In genomic region chr7:29517178-29517577, GRCm38 (mm10) we compare ENCODE assay signal across 8 mouse cellular contexts. TPM values are rescaled to one million over a fixed set of nuclear protein-coding genes. Genes with fewer than 3 reads are reported as not detected.
DNase-seq lines count a peak whose midpoint lies in the region; ATAC-seq and TF ChIP-seq lines count a peak whose summit lies in the region.

No protein-coding gene starts in this region.

- intact Hi-C loops in gastrocnemius, postnatal 36 days (cut with DNase I) = loop anchor here (5.0 to 10.0 kb wide), 2 partner anchors 60 to 678 kb away; partner anchors contain the start of gene Capns1

- H3K79me3 ChIP-seq in C2C12 (ENCODE audit: low read depth) = peaks cover 56% of the 10 kb centered on the region

- H3K27me3 ChIP-seq in heart, embryonic 10.5 days (ENCODE audit: insufficient read depth, poor library complexity, severe bottlenecking) = peaks cover 68% of the 10 kb centered on the region
- H3K27me3 ChIP-seq in C2C12 (ENCODE audit: control insufficient read depth, insufficient read depth, insufficient read length) = no peaks in the 10 kb centered on the region
- H3K27me3 ChIP-seq in forebrain, embryonic 15.5 days = no peaks in the 10 kb centered on the region
- H3K27me3 ChIP-seq in liver, embryonic 12.5 days (replicated peaks) = no peaks in the 10 kb centered on the region

- WGBS in heart, embryonic 10.5 days = 73% methylated on average over 5 of the region's 5 CpGs
- WGBS in forebrain, embryonic 15.5 days = 61% methylated on average over 5 of the region's 5 CpGs
- WGBS in liver, embryonic 12.5 days (ENCODE audit: insufficient replicate concordance) = 44% methylated on average over 5 of the region's 5 CpGs

- peak overlapping the region; percentile 84; the same call in 1 of the 2 replicates for H3K9ac ChIP-seq in forebrain, embryonic 15.5 days (replicated peaks)
- H3K9ac ChIP-seq in liver, embryonic 12.5 days = peak overlapping the region; percentile 86; the same call in 1 of the 2 replicates

- H3K9me3 ChIP-seq in heart, embryonic 10.5 days = no peaks in the 10 kb centered on the region
- no peaks in the 10 kb centered on the region for H3K9me3 ChIP-seq in forebrain, embryonic 15.5 days
- no peaks in the 10 kb centered on the region for H3K9me3 ChIP-seq in liver, embryonic 12.5 days (replicated peaks)

- no peak for ATAC-seq in forebrain, embryonic 15.5 days (replicated peaks)
- ATAC-seq in liver, embryonic 12.5 days = no peak

- TF ChIP-seq CTCF in C2C12 (IDR thresholded peaks at IDR 0.05; ENCODE audit: control insufficient read depth, insufficient read depth, insufficient read length) = no peak

- H3K4me3 ChIP-seq in heart, embryonic 10.5 days = peak overlapping the region; percentile 85; the same call in 1 of the 2 replicates
- H3K4me3 ChIP-seq in C2C12 (ENCODE audit: insufficient read depth, poor library complexity, severe bottlenecking) = peak overlapping the region; percentile 75
- H3K4me3 ChIP-seq in forebrain, embryonic 15.5 days = peak overlapping the region; percentile 88
- H3K4me3 ChIP-seq in liver, embryonic 12.5 days = peak overlapping the region; percentile 87

- H3K79me2 ChIP-seq in C2C12 (ENCODE audit: control insufficient read depth, insufficient read depth) = peaks cover 61% of the 10 kb centered on the region

- peak overlapping the region; percentile 53 for H3ac ChIP-seq in C2C12 (ENCODE audit: control insufficient read depth, insufficient read length, low read depth)

- H3K4me2 ChIP-seq in forebrain, embryonic 15.5 days (replicated peaks) = peak overlapping the region; percentile 51
- H3K4me2 ChIP-seq in liver, embryonic 12.5 days = peak overlapping the region; percentile 98

- no peaks in the 10 kb centered on the region for H3K36me3 ChIP-seq in heart, embryonic 10.5 days
- no peaks in the 10 kb centered on the region for H3K36me3 ChIP-seq in C2C12 (ENCODE audit: control insufficient read depth, insufficient read depth)
- H3K36me3 ChIP-seq in forebrain, embryonic 15.5 days = no peaks in the 10 kb centered on the region
- H3K36me3 ChIP-seq in liver, embryonic 12.5 days = no peaks in the 10 kb centered on the region

- H3K4me1 ChIP-seq in heart, embryonic 10.5 days = peaks cover 14% of the 10 kb centered on the region
- H3K4me1 ChIP-seq in forebrain, embryonic 15.5 days = peaks cover 21% of the 10 kb centered on the region
- H3K4me1 ChIP-seq in liver, embryonic 12.5 days = peaks cover 51% of the 10 kb centered on the region

- no peak overlapping the region for H3K27ac ChIP-seq in heart, embryonic 10.5 days
- H3K27ac ChIP-seq in forebrain, embryonic 15.5 days (replicated peaks) = no peak overlapping the region
- no peak overlapping the region for H3K27ac ChIP-seq in liver, embryonic 12.5 days

- DNase-seq in heart, embryonic 10.5 days (ENCODE audit: low spot score) = no peak
- no peak for DNase-seq in heart, adult 9 months (ENCODE audit: low spot score in 2 of 2)
- DNase-seq in ovary, postnatal 10 days (ENCODE audit: low spot score) = no peak
- DNase-seq in thymus, adult 18-20 months = no peak
- DNase-seq in gastrocnemius, postnatal 36 days = no peak

TF ChIP-seq in C2C12, 6 proteins besides CTCF, POLR2A, EP300 and RAD21:
- TF ChIP-seq USF1 (IDR thresholded peaks at IDR 0.05; ENCODE audit: low read depth) = no peak

RNA-seq across cellular contexts. Expression of gene Sipa1l3, which starts 1.3 kb away (rescaled TPM):
- 4.5 and 10.4 TPM in 2 replicates for polyA plus RNA-seq in heart, embryonic 10.5 days (2016; fragmentation: Nextera tagmentation; extraction: Ambion mirVana)
- polyA plus RNA-seq in C2C12 (2012; fragmentation: generic; extraction: Trizol) = 30.1 TPM
- 15.0 and 16.5 TPM in 2 replicates for polyA plus RNA-seq in forebrain, embryonic 15.5 days (2015; fragmentation: Nextera tagmentation; extraction: Ambion mirVana)
- 4.1 and 4.7 TPM in 2 replicates for polyA plus RNA-seq in liver, embryonic 12.5 days (2016; fragmentation: Nextera tagmentation; extraction: Ambion mirVana)
- total RNA-seq in gastrocnemius, postnatal 36 days (2021) = 1 to 10 TPM; 6.3 to 6.5 TPM
